Mouse (Mus musculus): ENCODE data around the gene Tmem221. TPM values are rescaled to one million over a fixed set of nuclear protein-coding genes. Genes with fewer than 3 reads are reported as not detected.

Gene Tmem221
- polyA plus RNA-seq, 1 experiment from 2014 or later = 0.13 TPM

GRCm38 (mm10) chr8:71516786-71517185, 41.9 kb downstream of the Tmem221 start:
- H3K4me3 ChIP-seq = no peak overlapping the region
- ATAC-seq (replicated peaks) = no peak
- H3K4me2 ChIP-seq = no peak overlapping the region
- H3K36me3 ChIP-seq (replicated peaks) = no peaks in the 10 kb centered on the region
- WGBS = 24% methylated on average over 6 of the region's 6 CpGs
- no peaks in the 10 kb centered on the region for H3K27me3 ChIP-seq (replicated peaks)
- peaks cover 4% of the 10 kb centered on the region; the same call in 1 of the 2 replicates for H3K4me1 ChIP-seq
- H3K27ac ChIP-seq = no peak overlapping the region
- no peaks in the 10 kb centered on the region for H3K9me3 ChIP-seq
- no peak overlapping the region for H3K9ac ChIP-seq

- H3K4me1 ChIP-seq = no peaks in the 10 kb centered on the region; the same call in 1 of the 2 replicates
- 71% methylated on average over 5 of the region's 5 CpGs for WGBS
- H3K27ac ChIP-seq = no peak overlapping the region
- no peaks in the 10 kb centered on the region for H3K36me3 ChIP-seq (replicated peaks)
- H3K9me3 ChIP-seq = no peaks in the 10 kb centered on the region
- no peak overlapping the region for H3K4me2 ChIP-seq
- peaks cover 14% of the 10 kb centered on the region; the same call in 1 of the 2 replicates for H3K27me3 ChIP-seq (replicated peaks)
- H3K9ac ChIP-seq = no peak overlapping the region
- no peak for ATAC-seq (replicated peaks)
- no peak overlapping the region for H3K4me3 ChIP-seq
These were observed 43.6 kb downstream of the Tmem221 start for GRCm38 (mm10) chr8:71515043-71515442.

- no peak for ATAC-seq (replicated peaks)
- H3K9me3 ChIP-seq = no peaks in the 10 kb centered on the region
- no peaks in the 10 kb centered on the region for H3K36me3 ChIP-seq (replicated peaks)
- H3K27me3 ChIP-seq (replicated peaks) = peaks cover 29% of the 10 kb centered on the region
- H3K4me2 ChIP-seq = no peak overlapping the region
- no peak overlapping the region for H3K27ac ChIP-seq
- H3K9ac ChIP-seq = no peak overlapping the region
- 79% methylated on average over 15 of the region's 15 CpGs for WGBS
- no peak overlapping the region for H3K4me3 ChIP-seq
- H3K4me1 ChIP-seq = no peaks in the 10 kb centered on the region; the same call in 1 of the 2 replicates
These were observed 45.5 kb downstream of the Tmem221 start for GRCm38 (mm10) chr8:71513018-71513754.

GRCm38 (mm10) chr8:71511644-71512043, 47.0 kb downstream of the Tmem221 start, which contains the start of gene Plvap:
TSS of gene Plvap (minus strand) at chr8:71511752.
- Histone ChIP-seq H3K27ac (no peak within 1 kb of the TSS), H3K36me3 (replicated peaks) (no peaks in the 10 kb centered on the region), H3K4me3 (no peak within 1 kb of the TSS), H3K4me2 (no peak within 1 kb of the TSS), H3K27me3 (replicated peaks) (peaks cover 44% of the 10 kb centered on the region), H3K4me1 (peaks cover 7% of the 10 kb centered on the region), H3K9me3 (no peaks in the 10 kb centered on the region), H3K9ac (no peak within 1 kb of the TSS)
- no peak for ATAC-seq (replicated peaks)
- 87% methylated on average over 14 of the region's 14 CpGs for WGBS

- no peak overlapping the region for H3K4me3 ChIP-seq
- H3K9ac ChIP-seq = no peak overlapping the region
- H3K36me3 ChIP-seq (replicated peaks) = no peaks in the 10 kb centered on the region
- peaks cover 63% of the 10 kb centered on the region for H3K27me3 ChIP-seq (replicated peaks)
- no peak overlapping the region for H3K4me2 ChIP-seq
- no peak overlapping the region for H3K27ac ChIP-seq
- ATAC-seq (replicated peaks) = no peak
- 62% methylated on average over 2 of the region's 2 CpGs for WGBS
- H3K9me3 ChIP-seq = no peaks in the 10 kb centered on the region
- H3K4me1 ChIP-seq = peaks cover 7% of the 10 kb centered on the region
These were observed 49.4 kb downstream of the Tmem221 start for GRCm38 (mm10) chr8:71509316-71509715.

GRCm38 (mm10) chr8:71507589-71508104, 51.0 kb downstream of the Tmem221 start:
- no peaks in the 10 kb centered on the region for H3K36me3 ChIP-seq (replicated peaks)
- peaks cover 7% of the 10 kb centered on the region for H3K4me1 ChIP-seq
- peak overlapping the region; percentile 77 for H3K4me2 ChIP-seq
- H3K27ac ChIP-seq = no peak overlapping the region
- ATAC-seq (replicated peaks) = peak; percentile 86
- peaks cover 63% of the 10 kb centered on the region for H3K27me3 ChIP-seq (replicated peaks)
- peak overlapping the region; percentile 43 for H3K4me3 ChIP-seq
- under 1% methylated on average over 61 of the region's 61 CpGs for whole genome bisulfite sequencing
- peak overlapping the region; percentile 50 for H3K9ac ChIP-seq
- H3K9me3 ChIP-seq = no peaks in the 10 kb centered on the region

GRCm38 (mm10) chr8:71505979-71506378, 52.7 kb downstream of the Tmem221 start:
- Histone ChIP-seq H3K9ac (no peak overlapping the region), H3K4me2 (no peak overlapping the region), H3K9me3 (no peaks in the 10 kb centered on the region), H3K27me3 (replicated peaks) (peaks cover 58% of the 10 kb centered on the region), H3K36me3 (replicated peaks) (no peaks in the 10 kb centered on the region), H3K4me1 (peaks cover 7% of the 10 kb centered on the region), H3K27ac (no peak overlapping the region), H3K4me3 (no peak overlapping the region)
- ATAC-seq (replicated peaks) = no peak
- 77% methylated on average over 4 of the region's 4 CpGs for WGBS

- peaks cover 52% of the 10 kb centered on the region for H3K27me3 ChIP-seq (replicated peaks)
- no peaks in the 10 kb centered on the region for H3K9me3 ChIP-seq
- no peak overlapping the region for H3K4me3 ChIP-seq
- no peak overlapping the region for H3K27ac ChIP-seq
- no peak for ATAC-seq (replicated peaks)
- H3K4me1 ChIP-seq = peaks cover 7% of the 10 kb centered on the region
- no peak overlapping the region for H3K9ac ChIP-seq
- H3K36me3 ChIP-seq (replicated peaks) = no peaks in the 10 kb centered on the region
- no peak overlapping the region for H3K4me2 ChIP-seq
- WGBS = 92% methylated on average over 4 of the region's 4 CpGs
These were observed 53.3 kb downstream of the Tmem221 start for GRCm38 (mm10) chr8:71505326-71505725.

GRCm38 (mm10) chr8:71504349-71504748, 54.3 kb downstream of the Tmem221 start:
- no peaks in the 10 kb centered on the region for H3K9me3 ChIP-seq
- H3K27me3 ChIP-seq (replicated peaks) = peaks cover 44% of the 10 kb centered on the region
- no peak for ATAC-seq (replicated peaks)
- no peak overlapping the region for H3K4me2 ChIP-seq
- H3K27ac ChIP-seq = no peak overlapping the region
- no peak overlapping the region for H3K9ac ChIP-seq
- 91% methylated on average over 4 of the region's 4 CpGs for WGBS
- no peak overlapping the region for H3K4me3 ChIP-seq
- H3K4me1 ChIP-seq = peaks cover 7% of the 10 kb centered on the region
- H3K36me3 ChIP-seq (replicated peaks) = no peaks in the 10 kb centered on the region

Other genes with a start within 250 kb of the Tmem221 start
- 117 and 119 TPM in 2 replicates for gene Use1, start 192.0 kb downstream of the Tmem221 start, polyA plus RNA-seq (2015; fragmentation: Nextera tagmentation; extraction: Ambion mirVana)
- gene Ocel1, start 187.6 kb downstream of the Tmem221 start, polyA plus RNA-seq (2015; fragmentation: Nextera tagmentation; extraction: Ambion mirVana) = 6.5 and 6.8 TPM in 2 replicates
- gene Nr2f6, start 176.9 kb downstream of the Tmem221 start, polyA plus RNA-seq (2015; fragmentation: Nextera tagmentation; extraction: Ambion mirVana) = 25.0 and 28.7 TPM in 2 replicates
- gene Ushbp1, start 163.1 kb downstream of the Tmem221 start, polyA plus RNA-seq (2015; fragmentation: Nextera tagmentation; extraction: Ambion mirVana) = 7.4 and 7.7 TPM in 2 replicates
- gene Babam1, start 162.0 kb downstream of the Tmem221 start, polyA plus RNA-seq (2015; fragmentation: Nextera tagmentation; extraction: Ambion mirVana) = 101 and 102 TPM in 2 replicates
- gene Ankle1, start 152.9 kb downstream of the Tmem221 start, polyA plus RNA-seq (2015; fragmentation: Nextera tagmentation; extraction: Ambion mirVana) = 6.5 and 6.7 TPM in 2 replicates
- 188 and 206 TPM in 2 replicates for gene Abhd8, start 95.2 kb downstream of the Tmem221 start, polyA plus RNA-seq (2015; fragmentation: Nextera tagmentation; extraction: Ambion mirVana)
- 173 and 174 TPM in 2 replicates for gene Mrpl34, start 93.9 kb downstream of the Tmem221 start, polyA plus RNA-seq (2015; fragmentation: Nextera tagmentation; extraction: Ambion mirVana)
- gene Dda1, start 89.7 kb downstream of the Tmem221 start, polyA plus RNA-seq (2015; fragmentation: Nextera tagmentation; extraction: Ambion mirVana) = 240 and 242 TPM in 2 replicates
- 9.6 and 10.9 TPM in 2 replicates for gene Ano8, start 72.9 kb downstream of the Tmem221 start, polyA plus RNA-seq (2015; fragmentation: Nextera tagmentation; extraction: Ambion mirVana)
- 12.0 and 13.9 TPM in 2 replicates for gene Gtpbp3, start 70.8 kb downstream of the Tmem221 start, polyA plus RNA-seq (2015; fragmentation: Nextera tagmentation; extraction: Ambion mirVana)
- 5.2 and 5.6 TPM in 2 replicates for gene Plvap, start 47.1 kb downstream of the Tmem221 start, polyA plus RNA-seq (2015; fragmentation: Nextera tagmentation; extraction: Ambion mirVana)
- 0.09 and 0.15 TPM in 2 replicates for gene Ccdc194, start 33.2 kb downstream of the Tmem221 start, polyA plus RNA-seq (2015; fragmentation: Nextera tagmentation; extraction: Ambion mirVana)
- gene Bst2, start 21.4 kb downstream of the Tmem221 start, polyA plus RNA-seq (2015; fragmentation: Nextera tagmentation; extraction: Ambion mirVana) = 11.5 and 18.0 TPM in 2 replicates
- gene Mvb12a, start 15.9 kb downstream of the Tmem221 start, polyA plus RNA-seq (2015; fragmentation: Nextera tagmentation; extraction: Ambion mirVana) = 61.6 and 62.2 TPM in 2 replicates
- 0.08 TPM in 1 of 2 replicates, not detected in the other for gene Nxnl1, start 7.7 kb upstream of the Tmem221 start, polyA plus RNA-seq (2015; fragmentation: Nextera tagmentation; extraction: Ambion mirVana)
- gene Slc27a1, start 10.0 kb upstream of the Tmem221 start, polyA plus RNA-seq (2015; fragmentation: Nextera tagmentation; extraction: Ambion mirVana) = 66.9 and 67.4 TPM in 2 replicates
- gene Pgls, start 33.3 kb upstream of the Tmem221 start, polyA plus RNA-seq (2015; fragmentation: Nextera tagmentation; extraction: Ambion mirVana) = 217 and 221 TPM in 2 replicates
- gene Fam129c, start 38.8 kb upstream of the Tmem221 start, polyA plus RNA-seq (2015; fragmentation: Nextera tagmentation; extraction: Ambion mirVana) = 9.3 and 9.4 TPM in 2 replicates
- gene Colgalt1, start 52.1 kb upstream of the Tmem221 start, polyA plus RNA-seq (2015; fragmentation: Nextera tagmentation; extraction: Ambion mirVana) = 70.5 and 74.5 TPM in 2 replicates
- 26.9 and 27.4 TPM in 2 replicates for gene Unc13a, start 112.9 kb upstream of the Tmem221 start, polyA plus RNA-seq (2015; fragmentation: Nextera tagmentation; extraction: Ambion mirVana)
- gene Jak3, start 117.4 kb upstream of the Tmem221 start, polyA plus RNA-seq (2015; fragmentation: Nextera tagmentation; extraction: Ambion mirVana) = 5.2 and 5.8 TPM in 2 replicates
- 0.37 and 1.5 TPM in 2 replicates for gene Insl3, start 130.3 kb upstream of the Tmem221 start, polyA plus RNA-seq (2015; fragmentation: Nextera tagmentation; extraction: Ambion mirVana)
- 0.27 and 0.36 TPM in 2 replicates for gene B3gnt3, start 142.9 kb upstream of the Tmem221 start, polyA plus RNA-seq (2015; fragmentation: Nextera tagmentation; extraction: Ambion mirVana)
- 96.0 and 102 TPM in 2 replicates for gene Fcho1, start 166.8 kb upstream of the Tmem221 start, polyA plus RNA-seq (2015; fragmentation: Nextera tagmentation; extraction: Ambion mirVana)

All from midbrain, embryonic 15.5 days (tissue).